Mouse (Mus musculus) layer of hippocampus, adult 2 months (tissue): ENCODE measurements around the gene Hacl1. TPM values are rescaled to one million over a fixed set of nuclear protein-coding genes. Genes with fewer than 3 reads are reported as not detected.
A peak's percentile ranks its signal among the peaks of the same experiment; 100 is the strongest.

ENCODE experiments used
- DNase-seq, 2 experiments: peaks; one replicate each; pipeline ENCODE4 v3.0.0; 2022; ENCODE audit warnings: low spot score in 2 of 2
- H3K27ac ChIP-seq: fragments of 200-600 bp; 2 replicates; pipeline ENCODE4 v1.8.1; 2022
- H3K4me3 ChIP-seq: fragments of 200-600 bp; 2 replicates; pipeline ENCODE4 v1.8.1; 2022; ENCODE audit warnings: mild to moderate bottlenecking
- CTCF ChIP-seq: fragments of 200-600 bp; conservative IDR thresholded peaks from 2 replicates; pipeline ENCODE4 v1.8.1; 2022; ENCODE audit warnings: antibody characterized with exemption, mild to moderate bottlenecking, moderate library complexity
- total RNA-seq, 2 experiments: library from RNA; stranded (reverse); gene quantifications; 2 replicates each; pipeline ENCODE4 v1.2.3; 2021

Hacl1 gene
- total RNA-seq, 2 experiments from 2014 or later = 7.0 to 9.4 TPM

GRCm38 (mm10) chr14:31658126-31658680, 17.1 kb upstream of the Hacl1 start:
- DNase-seq = no peak
- H3K4me3 ChIP-seq = no peak overlapping the region
- no peak for TF ChIP-seq CTCF
- peak overlapping the region; percentile 97 for H3K27ac ChIP-seq

- peak; percentile 99 for TF ChIP-seq CTCF
- H3K4me3 ChIP-seq = no peak overlapping the region
- peak overlapping the region; percentile 97 for H3K27ac ChIP-seq
- peak in 1 of 2 experiments; percentile 86 for DNase-seq
Measured at GRCm38 (mm10) chr14:31656857-31657645, 16.0 kb upstream of the Hacl1 start.

GRCm38 (mm10) chr14:31656386-31656785, 15.3 kb upstream of the Hacl1 start:
- Histone ChIP-seq H3K27ac (no peak overlapping the region; the same call in 1 of the 2 replicates), H3K4me3 (no peak overlapping the region)
- DNase-seq = no peak
- no peak for TF ChIP-seq CTCF

- no peak for DNase-seq
Measured at GRCm38 (mm10) chr14:31655406-31655805, 14.3 kb upstream of the Hacl1 start.

GRCm38 (mm10) chr14:31654816-31655215, 13.7 kb upstream of the Hacl1 start:
- Histone ChIP-seq H3K27ac (no peak overlapping the region), H3K4me3 (no peak overlapping the region)
- DNase-seq = no peak
- TF ChIP-seq CTCF = no peak

More at GRCm38 (mm10) chr14:31655406-31655805, 14.3 kb upstream of the Hacl1 start:
- no peak for TF ChIP-seq CTCF
- H3K4me3 ChIP-seq = no peak overlapping the region
- H3K27ac ChIP-seq = no peak overlapping the region

GRCm38 (mm10) chr14:31653101-31653875, 12.2 kb upstream of the Hacl1 start:
- Histone ChIP-seq H3K4me3 (no peak overlapping the region), H3K27ac (no peak overlapping the region)
- DNase-seq = no peak
- no peak for TF ChIP-seq CTCF

GRCm38 (mm10) chr14:31652624-31653023, 11.5 kb upstream of the Hacl1 start:
- DNase-seq = no peak
- no peak overlapping the region for H3K27ac ChIP-seq
- H3K4me3 ChIP-seq = no peak overlapping the region
- TF ChIP-seq CTCF = no peak

- H3K4me3 ChIP-seq = no peak overlapping the region
- no peak overlapping the region for H3K27ac ChIP-seq
- no peak for DNase-seq
- TF ChIP-seq CTCF = no peak
Measured at GRCm38 (mm10) chr14:31652106-31652505, 11.0 kb upstream of the Hacl1 start.

- no peak for DNase-seq
- H3K27ac ChIP-seq = no peak overlapping the region
- no peak overlapping the region for H3K4me3 ChIP-seq
- TF ChIP-seq CTCF = no peak
Measured at GRCm38 (mm10) chr14:31651206-31651605, 10.1 kb upstream of the Hacl1 start.

- peak; percentile 60 for TF ChIP-seq CTCF
Measured at GRCm38 (mm10) chr14:31650347-31650746, 9.3 kb upstream of the Hacl1 start.

GRCm38 (mm10) chr14:31647991-31648390, 6.9 kb upstream of the Hacl1 start:
- Histone ChIP-seq H3K27ac (no peak overlapping the region), H3K4me3 (no peak overlapping the region)
- no peak for TF ChIP-seq CTCF
- no peak for DNase-seq

More at GRCm38 (mm10) chr14:31650347-31650746, 9.3 kb upstream of the Hacl1 start:
- DNase-seq = no peak
- Histone ChIP-seq H3K4me3 (no peak overlapping the region), H3K27ac (no peak overlapping the region)

GRCm38 (mm10) chr14:31645920-31646319, 4.8 kb upstream of the Hacl1 start:
- Histone ChIP-seq H3K27ac (no peak overlapping the region), H3K4me3 (no peak overlapping the region)
- no peak for DNase-seq
- TF ChIP-seq CTCF = no peak

- TF ChIP-seq CTCF = peak; percentile 75
Measured at GRCm38 (mm10) chr14:31644931-31645547, 4.0 kb upstream of the Hacl1 start.

More at GRCm38 (mm10) chr14:31644931-31645547, 4.0 kb upstream of the Hacl1 start:
- Histone ChIP-seq H3K27ac (no peak overlapping the region), H3K4me3 (no peak overlapping the region)
- no peak for DNase-seq
